Mouse (Mus musculus) ES-E14 (cell line): ENCODE data around the gene Zeb2.

Experiments
- CHD2 ChIP-seq: IDR thresholded peaks from 2 replicates; pipeline ENCODE4 v1.6.1; 2014; ENCODE audit warnings: mild to moderate bottlenecking, low read depth, low read length, inconsistent platforms
- HCFC1 ChIP-seq: IDR thresholded peaks from 2 replicates; pipeline ENCODE4 v1.6.1; 2012; ENCODE audit warnings: low read length, inconsistent platforms, borderline replicate concordance; ENCODE audit not compliant: insufficient read depth
- MAFK ChIP-seq: IDR thresholded peaks from 2 replicates; pipeline ENCODE4 v1.6.1; 2014; ENCODE audit warnings: mild to moderate bottlenecking, low read depth, low read length, inconsistent platforms; ENCODE audit not compliant: insufficient read depth
- ZC3H11A ChIP-seq: IDR thresholded peaks from 2 replicates; pipeline ENCODE4 v1.6.1; 2012; ENCODE audit warnings: low read depth, mild to moderate bottlenecking, inconsistent platforms, low read length, borderline replicate concordance
- ZNF384 ChIP-seq: IDR thresholded peaks from 2 replicates; pipeline ENCODE4 v1.6.1; 2012; ENCODE audit warnings: low read depth, low read length, inconsistent platforms

DNA sequence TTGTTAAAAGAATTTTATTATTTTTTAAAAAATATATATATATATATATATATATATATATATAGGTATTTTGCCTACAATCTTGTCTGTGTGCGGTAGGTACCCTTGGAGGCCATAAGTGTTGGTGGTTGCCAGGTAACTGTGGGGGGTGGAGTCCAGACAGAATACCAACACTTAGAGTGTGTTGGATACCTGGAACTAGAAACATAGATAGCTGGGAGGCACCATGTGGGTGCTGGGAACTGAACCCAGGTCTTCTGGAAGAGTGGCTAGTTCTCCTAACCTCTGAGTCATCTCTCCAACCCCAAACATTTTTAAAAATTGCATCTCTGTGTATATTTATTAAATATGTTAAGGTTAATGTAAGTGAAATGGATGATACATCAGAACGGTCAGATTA is 11.5 kb upstream of the Zeb2 start:
- no peak for TF ChIP-seq CHD2
- no peak for TF ChIP-seq HCFC1
- no peak for TF ChIP-seq ZC3H11A
- no peak for TF ChIP-seq ZNF384
- TF ChIP-seq MAFK, result no peak
